Mouse (Mus musculus) forebrain, embryonic 13.5 days (tissue): ENCODE results near the gene Arfgap2. TPM values are rescaled to one million over a fixed set of nuclear protein-coding genes. Genes with fewer than 3 reads are reported as not detected.
A peak's percentile ranks its signal among the peaks of the same experiment; 100 is the strongest.
"Not testable (repeated sequence)": the region's sequence is repeated elsewhere in the genome, so short reads cannot be mapped to it uniquely, and the experiment has no call there.

Experiments used
- ATAC-seq: fragments of 200-750 bp; cut with Nextera tagmentation; 2 replicates; pipeline ENCODE4 v1.8.0; 2017
- H3K27ac ChIP-seq: fragments of 300-500 bp; sonication (generic); 2 replicates; pipeline ENCODE4 v1.5.1; 2015; ENCODE audit warnings: inconsistent platforms, mild to moderate bottlenecking, moderate library complexity
- H3K27me3 ChIP-seq: fragments of 300-500 bp; sonication (generic); 2 replicates; pipeline ENCODE4 v1.6.1; 2015; ENCODE audit warnings: mild to moderate bottlenecking, inconsistent platforms
- H3K36me3 ChIP-seq: fragments of 300-500 bp; sonication (generic); 2 replicates; pipeline ENCODE4 v1.6.1; 2015; ENCODE audit warnings: mild to moderate bottlenecking, inconsistent platforms; ENCODE audit not compliant: poor library complexity, severe bottlenecking
- H3K4me1 ChIP-seq: fragments of 300-500 bp; sonication (generic); 2 replicates; pipeline ENCODE4 v1.6.1; 2015; ENCODE audit warnings: inconsistent platforms
- H3K4me2 ChIP-seq: fragments of 300-500 bp; sonication (generic); 2 replicates; pipeline ENCODE4 v1.6.1; 2015; ENCODE audit warnings: inconsistent platforms, mild to moderate bottlenecking, moderate library complexity
- H3K4me3 ChIP-seq: fragments of 300-500 bp; sonication (generic); 2 replicates; pipeline ENCODE4 v1.5.1; 2015; ENCODE audit warnings: mild to moderate bottlenecking, inconsistent platforms
- H3K9ac ChIP-seq: fragments of 300-500 bp; sonication (generic); 2 replicates; pipeline ENCODE4 v1.6.1; 2015; ENCODE audit warnings: mild to moderate bottlenecking, inconsistent platforms
- H3K9me3 ChIP-seq: fragments of 300-500 bp; sonication (generic); replicated peaks from 2 replicates; pipeline ENCODE4 v1.6.1; 2016; ENCODE audit warnings: inconsistent platforms
- WGBS: fragments of 180-500 bp; shearing (Covaris S2); methylation state at CpG from one replicate; pipeline ENCODE4 v1.1.7; 2015; 5-methylcytosine and 5-hydroxymethylcytosine counted together
- polyA plus RNA-seq: library from polyadenylated mRNA; unstranded; fragments of >200 nt; fragmentation: Nextera tagmentation; extraction: Ambion mirVana; gene quantifications from 2 replicates; pipeline ENCODE4 v1.2.1, GENCODE M21; 2015

Gene Arfgap2
- 78.4 and 84.3 TPM in 2 replicates for polyA plus RNA-seq

DNA sequence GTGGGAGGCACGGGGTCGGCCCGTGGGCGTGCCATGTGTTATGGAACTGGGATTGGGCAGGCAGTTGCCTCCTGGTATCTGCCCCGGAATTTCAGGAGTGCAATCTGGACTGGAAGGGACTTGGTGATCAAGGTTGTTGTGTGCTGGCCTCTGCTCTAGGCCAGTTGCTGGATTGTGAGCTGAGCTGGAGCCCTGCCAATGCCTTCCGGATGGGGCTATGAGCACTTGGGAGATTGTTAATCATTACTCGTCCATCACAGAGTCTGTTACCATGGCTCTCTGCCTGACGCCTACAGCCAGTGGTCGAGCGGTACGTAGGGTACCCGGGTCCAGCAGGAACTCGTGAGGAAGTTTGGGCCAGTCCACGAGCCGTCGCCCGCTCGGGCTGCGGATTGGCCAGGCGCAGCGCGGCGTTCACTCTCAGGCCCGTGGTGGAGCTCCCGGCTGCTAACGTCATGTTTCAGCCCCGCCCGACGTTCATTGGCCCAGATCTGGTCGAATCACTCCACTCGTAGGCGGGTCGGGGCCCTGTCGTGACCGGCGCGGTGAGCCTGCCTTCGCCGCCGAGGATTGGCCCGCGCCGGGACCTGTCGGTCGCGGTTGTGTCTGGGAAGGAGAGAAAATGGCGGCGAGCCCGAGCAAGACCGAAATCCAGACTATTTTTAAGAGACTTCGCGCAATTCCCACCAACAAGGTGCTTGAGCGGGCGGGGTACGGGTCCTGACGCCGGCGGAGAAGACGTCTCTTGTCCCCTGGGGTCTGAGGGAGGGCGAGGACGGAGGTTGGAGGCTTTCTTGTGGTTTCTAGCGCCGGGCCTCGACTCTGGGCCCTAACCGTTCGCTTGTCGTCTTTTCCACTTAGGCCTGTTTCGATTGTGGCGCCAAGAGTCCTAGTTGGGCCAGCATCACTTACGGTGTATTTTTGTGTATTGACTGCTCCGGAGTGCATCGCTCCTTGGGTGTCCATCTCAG is at the start of gene Arfgap2:
Gene Arfgap2 (plus strand): TSS at position 264 of the 971 bp plus-strand sequence.
- Histone ChIP-seq H3K27me3 (no peaks in the 10 kb centered on the region), H3K4me1 (peaks cover 20% of the 10 kb centered on the region), H3K9me3 (no peaks in the 10 kb centered on the region), H3K9ac (peak within 1 kb of the TSS; percentile 91), H3K36me3 (peaks cover 59% of the 10 kb centered on the region), H3K4me2 (peak within 1 kb of the TSS; percentile 87), H3K27ac (peak within 1 kb of the TSS; percentile 77), H3K4me3 (peak within 1 kb of the TSS; percentile 88)
- ATAC-seq, result peak; percentile 99
- under 1% methylated on average over 72 of the region's 72 CpGs for WGBS

GRCm38 (mm10) chr2:91217032-91217431 is 47.7 kb upstream of the Arfgap2 start:
- no peaks in the 10 kb centered on the region for H3K9me3 ChIP-seq
- no peak overlapping the region for H3K9ac ChIP-seq
- H3K36me3 ChIP-seq, result peaks cover 49% of the 10 kb centered on the region
- no peaks in the 10 kb centered on the region for H3K27me3 ChIP-seq
- no peak overlapping the region for H3K4me2 ChIP-seq
- H3K27ac ChIP-seq, result no peak overlapping the region
- no peak for ATAC-seq
- WGBS, result 52% methylated on average over 4 of the region's 4 CpGs
- no peak overlapping the region for H3K4me3 ChIP-seq
- peaks cover 8% of the 10 kb centered on the region; the same call in 1 of the 2 replicates for H3K4me1 ChIP-seq

DNA sequence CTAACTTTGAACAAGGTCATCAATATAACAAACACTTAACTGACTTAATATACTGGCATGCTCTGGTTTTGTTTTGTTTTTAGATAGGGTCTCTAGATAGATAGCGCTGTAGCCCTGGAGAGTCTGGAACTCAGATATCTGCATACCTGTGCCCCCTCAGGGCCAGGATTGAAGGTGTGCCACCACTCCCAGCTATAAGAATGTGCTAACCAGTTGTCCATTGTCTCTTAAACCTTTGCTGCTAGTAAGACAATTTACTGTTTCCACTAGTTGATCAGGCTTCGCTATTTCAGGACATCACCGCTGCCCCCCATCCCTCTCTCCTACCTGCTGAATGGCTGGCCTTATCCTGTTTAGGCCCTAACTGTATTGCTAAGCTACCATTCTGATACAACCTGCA is 44.3 kb upstream of the Arfgap2 start:
- H3K27me3 ChIP-seq, result no peaks in the 10 kb centered on the region
- H3K27ac ChIP-seq, result no peak overlapping the region
- peaks cover 18% of the 10 kb centered on the region for H3K36me3 ChIP-seq
- no peak overlapping the region for H3K4me2 ChIP-seq
- no peak overlapping the region for H3K9ac ChIP-seq
- WGBS, result 95% methylated on average over 3 of the region's 3 CpGs
- no peak overlapping the region for H3K4me3 ChIP-seq
- peaks cover 8% of the 10 kb centered on the region; the same call in 1 of the 2 replicates for H3K4me1 ChIP-seq
- ATAC-seq, result no peak
- H3K9me3 ChIP-seq, result no peaks in the 10 kb centered on the region

DNA sequence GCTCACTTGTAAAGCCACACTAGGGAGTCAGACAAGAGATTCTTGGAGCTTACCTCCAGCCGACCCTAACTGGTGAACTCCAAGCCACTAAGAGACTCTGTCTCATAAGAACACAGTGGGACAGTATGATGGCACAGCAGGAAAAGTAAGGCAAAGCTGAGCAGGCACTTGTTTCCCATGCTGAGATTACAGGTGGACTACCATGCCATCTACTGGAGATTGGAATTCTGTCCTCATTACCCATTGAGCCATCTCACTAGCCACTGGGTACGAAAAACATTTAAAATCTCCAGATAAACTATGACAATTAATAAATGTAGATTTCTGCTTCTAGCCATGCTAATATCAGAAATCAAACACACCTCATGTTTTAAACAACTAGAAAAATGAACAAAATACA is 41.2 kb upstream of the Arfgap2 start:
- H3K9me3 ChIP-seq, result no peaks in the 10 kb centered on the region
- no peak overlapping the region for H3K9ac ChIP-seq
- ATAC-seq, result no peak
- no peaks in the 10 kb centered on the region for H3K36me3 ChIP-seq
- no peaks in the 10 kb centered on the region for H3K4me1 ChIP-seq
- H3K27ac ChIP-seq, result no peak overlapping the region
- no peak overlapping the region for H3K4me3 ChIP-seq
- 82% methylated on average over 2 of the region's 2 CpGs for WGBS
- no peaks in the 10 kb centered on the region for H3K27me3 ChIP-seq
- no peak overlapping the region for H3K4me2 ChIP-seq

DNA sequence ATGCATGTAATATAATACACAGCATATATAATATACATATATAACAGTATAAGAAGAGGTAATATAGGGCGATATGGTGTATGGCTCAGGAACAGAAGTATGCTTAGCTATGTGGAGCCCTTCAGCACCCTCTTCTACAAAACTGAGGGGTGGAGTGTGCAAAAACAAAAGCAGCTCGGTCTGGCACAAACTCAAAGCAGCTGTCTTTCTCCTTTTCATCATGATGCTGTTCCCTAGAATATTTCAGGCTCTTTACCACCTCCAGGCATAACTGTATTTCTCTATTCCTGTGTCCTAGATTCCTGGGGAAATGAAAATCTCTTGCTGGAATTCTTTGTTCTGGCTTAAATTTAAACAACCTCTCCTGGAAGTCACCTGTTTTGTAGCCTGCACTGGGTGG is 35.0 kb upstream of the Arfgap2 start:
- ATAC-seq, result no peak
- WGBS, result 83% methylated on average over 2 of the region's 2 CpGs
- Histone ChIP-seq H3K4me2 (no peak overlapping the region), H3K27ac (no peak overlapping the region), H3K36me3 (0 out of 2 replicates have a peak, but pooled peaks cover 6% of the 10 kb centered on the region), H3K9me3 (no peaks in the 10 kb centered on the region), H3K4me3 (no peak overlapping the region), H3K27me3 (no peaks in the 10 kb centered on the region), H3K9ac (no peak overlapping the region), H3K4me1 (no peaks in the 10 kb centered on the region)

DNA sequence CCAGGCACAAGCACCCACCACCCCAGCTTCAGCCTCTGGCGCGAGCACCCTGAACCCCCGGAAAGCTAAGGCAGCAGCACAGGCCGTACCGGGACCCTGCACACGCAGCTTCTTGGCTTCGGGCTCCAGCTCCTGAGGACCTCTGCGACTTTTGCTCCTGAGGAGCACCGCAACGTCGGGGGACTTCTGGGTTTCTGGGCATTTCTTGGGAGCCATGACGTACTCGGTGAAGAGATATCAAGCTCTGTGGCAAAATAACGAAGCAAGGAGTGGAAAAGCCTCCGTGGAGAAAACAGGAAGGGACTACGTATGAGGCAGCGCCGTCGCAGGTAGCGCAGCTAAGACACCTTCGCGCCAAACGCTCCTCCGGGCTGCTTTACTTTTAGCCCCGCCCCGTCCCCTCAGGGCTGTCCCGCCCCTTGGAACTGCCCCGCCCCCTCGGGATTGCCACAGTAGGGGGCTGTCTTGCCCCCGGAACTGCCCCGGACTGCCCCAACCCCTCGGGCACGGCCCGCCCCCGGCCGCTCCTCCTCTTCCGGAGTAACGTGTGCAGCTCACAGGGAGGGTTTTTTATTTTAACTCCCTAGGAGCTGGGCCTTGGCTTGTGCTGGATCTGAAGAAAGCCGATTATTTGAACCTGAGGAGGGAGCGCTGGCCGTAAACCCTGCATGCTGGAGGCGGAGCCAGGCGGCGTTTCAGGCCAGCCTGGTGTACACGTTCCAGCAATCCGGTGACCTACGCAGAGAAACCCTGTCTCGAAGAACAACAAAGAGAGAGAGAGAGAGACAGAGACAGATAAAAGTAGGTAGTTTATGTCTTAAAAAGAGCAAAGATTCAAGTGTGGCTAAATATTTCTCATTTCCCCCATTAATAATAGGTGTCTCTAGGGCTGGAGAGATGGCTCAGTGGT is 27.9 kb upstream of the Arfgap2 start, which contains the start of gene Ddb2:
Gene Ddb2 (minus strand): TSS at position 382 of the 910 bp plus-strand sequence.
- Histone ChIP-seq H3K4me2 (peak within 1 kb of the TSS; percentile 76), H3K36me3 (0 out of 2 replicates have a peak, but pooled peaks cover 6% of the 10 kb centered on the region), H3K4me3 (peak within 1 kb of the TSS; percentile 55), H3K9ac (peak within 1 kb of the TSS; percentile 70), H3K9me3 (no peaks in the 10 kb centered on the region), H3K4me1 (peaks cover 9% of the 10 kb centered on the region; the same call in 1 of the 2 replicates), H3K27ac (peak within 1 kb of the TSS; percentile 90), H3K27me3 (no peaks in the 10 kb centered on the region)
- WGBS, result 0% methylated on average over 48 of the region's 48 CpGs
- peak; percentile 99 for ATAC-seq

DNA sequence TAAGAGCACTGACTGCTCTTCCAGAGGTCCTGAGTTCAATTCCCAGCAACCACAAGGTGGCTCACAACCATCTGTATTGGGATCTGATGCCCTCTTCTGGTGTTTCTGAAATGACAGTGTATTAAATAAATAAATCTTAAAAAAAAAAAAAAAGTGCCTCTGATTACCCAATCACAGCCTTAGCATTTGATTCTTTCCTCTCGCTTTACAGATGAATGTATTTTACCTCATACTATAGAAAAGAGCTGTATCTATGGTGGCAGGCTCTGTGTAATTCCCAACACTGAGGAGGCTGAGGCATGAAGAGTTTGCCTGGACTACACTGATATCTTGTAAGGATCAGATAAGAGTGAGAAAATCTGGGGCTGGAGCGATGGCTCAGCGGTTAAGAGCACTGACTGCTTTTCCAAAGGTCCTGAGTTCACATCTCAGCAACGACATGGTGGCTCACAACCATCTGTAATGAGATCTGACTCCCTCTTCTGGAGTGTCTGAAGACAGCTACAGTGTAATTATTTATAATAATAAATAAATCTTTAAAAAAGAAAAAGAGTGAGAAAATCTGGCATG is 27.2 kb upstream of the Arfgap2 start:
- not testable (repeated sequence) for H3K4me1 ChIP-seq, H3K27me3 ChIP-seq, H3K9me3 ChIP-seq, H3K36me3 ChIP-seq
- Histone ChIP-seq H3K4me2 (peak overlapping the region; percentile 76), H3K9ac (peak overlapping the region; percentile 70; the same call in 1 of the 2 replicates), H3K27ac (peak overlapping the region; percentile 90), H3K4me3 (peak overlapping the region; percentile 55)
- peak; percentile 57 for ATAC-seq
- WGBS, result 27% methylated on average over 4 of the region's 4 CpGs

DNA sequence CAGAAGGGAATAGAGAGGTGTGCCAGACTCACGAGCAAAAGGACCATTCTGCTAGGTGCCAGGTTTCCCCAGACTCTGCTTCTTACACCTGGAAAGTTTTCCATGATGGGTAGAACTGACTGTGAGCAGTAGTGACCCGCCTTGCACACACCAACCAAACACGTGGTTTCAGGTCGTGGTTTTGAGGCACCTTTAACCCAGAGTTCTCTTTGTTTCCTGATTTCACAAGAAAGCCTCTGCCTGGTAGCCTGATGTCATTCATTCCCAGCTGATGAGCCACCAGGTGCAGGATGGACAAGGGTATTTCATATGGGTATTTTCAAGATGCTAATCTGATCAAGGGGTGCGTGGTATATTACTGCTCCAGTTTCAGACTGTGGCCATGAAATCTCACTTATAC is 22.2 kb upstream of the Arfgap2 start:
- Histone ChIP-seq H3K36me3 (no peaks in the 10 kb centered on the region), H3K27ac (no peak overlapping the region), H3K4me1 (peaks cover 9% of the 10 kb centered on the region), H3K27me3 (no peaks in the 10 kb centered on the region), H3K4me2 (no peak overlapping the region), H3K4me3 (no peak overlapping the region), H3K9me3 (no peaks in the 10 kb centered on the region), H3K9ac (no peak overlapping the region)
- 78% methylated on average over 5 of the region's 5 CpGs for WGBS
- no peak for ATAC-seq

DNA sequence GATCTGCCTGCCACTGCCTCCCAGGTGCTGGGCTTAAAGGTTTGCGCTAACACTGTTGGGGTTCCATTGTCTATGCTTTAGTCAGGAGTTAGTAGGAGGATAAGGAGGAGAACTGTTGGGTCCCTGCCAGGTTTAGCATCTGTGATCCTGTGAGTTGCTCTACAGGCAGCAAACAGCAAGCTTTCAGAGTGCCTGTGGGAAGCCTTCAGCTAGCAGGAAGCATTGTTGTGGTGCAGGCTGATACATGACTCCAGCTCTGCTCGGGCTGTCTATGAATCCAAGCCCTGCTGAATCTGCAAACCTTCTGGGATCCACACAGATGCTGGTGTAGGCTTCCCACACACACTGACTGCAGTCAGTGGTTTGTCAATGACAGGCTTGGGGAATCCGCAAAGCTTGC is 21.4 kb upstream of the Arfgap2 start:
- no peaks in the 10 kb centered on the region for H3K27me3 ChIP-seq

GRCm38 (mm10) chr2:91244557-91245228 is 20.1 kb upstream of the Arfgap2 start:
- Histone ChIP-seq H3K4me3 (no peak overlapping the region), H3K36me3 (no peaks in the 10 kb centered on the region), H3K27ac (no peak overlapping the region), H3K4me1 (peaks cover 4% of the 10 kb centered on the region), H3K9me3 (no peaks in the 10 kb centered on the region), H3K9ac (no peak overlapping the region), H3K4me2 (no peak overlapping the region), H3K27me3 (no peaks in the 10 kb centered on the region)
- WGBS, result 84% methylated on average over 5 of the region's 5 CpGs
- ATAC-seq, result no peak

More for the DNA sequence above, 21.4 kb upstream of the Arfgap2 start:
- H3K27ac ChIP-seq, result no peak overlapping the region
- WGBS, result 49% methylated on average over 3 of the region's 3 CpGs
- H3K4me1 ChIP-seq, result peaks cover 4% of the 10 kb centered on the region
- no peak for ATAC-seq
- no peaks in the 10 kb centered on the region for H3K9me3 ChIP-seq
- no peak overlapping the region for H3K9ac ChIP-seq
- H3K36me3 ChIP-seq, result no peaks in the 10 kb centered on the region
- no peak overlapping the region for H3K4me2 ChIP-seq
- no peak overlapping the region for H3K4me3 ChIP-seq

DNA sequence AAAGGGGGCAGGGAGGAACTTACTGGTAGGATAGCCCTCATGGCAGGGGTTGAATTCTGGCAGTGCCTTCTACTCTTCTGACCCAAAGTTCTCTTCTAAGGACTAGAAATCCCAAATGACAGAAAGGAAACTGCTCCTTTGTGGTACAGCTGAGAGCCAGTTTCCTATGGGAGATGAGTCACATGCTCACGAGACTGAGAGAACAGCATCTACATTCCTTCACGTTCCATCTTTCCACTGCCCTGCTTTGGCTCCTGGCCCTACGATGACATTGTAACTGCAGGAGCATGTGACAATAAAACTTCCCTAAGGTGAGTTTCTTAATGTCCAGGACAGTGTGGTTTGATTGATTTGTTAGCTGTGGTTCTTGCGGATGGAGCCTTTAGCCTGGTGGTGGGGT is 16.4 kb upstream of the Arfgap2 start:
- ATAC-seq, result no peak

More for the DNA sequence above, 16.4 kb upstream of the Arfgap2 start:
- H3K4me2 ChIP-seq, result no peak overlapping the region
- no peaks in the 10 kb centered on the region for H3K9me3 ChIP-seq
- H3K9ac ChIP-seq, result no peak overlapping the region
- no peak overlapping the region for H3K4me3 ChIP-seq
- H3K36me3 ChIP-seq, result no peaks in the 10 kb centered on the region
- peaks cover 3% of the 10 kb centered on the region for H3K4me1 ChIP-seq
- no peak overlapping the region for H3K27ac ChIP-seq
- H3K27me3 ChIP-seq, result peaks cover 12% of the 10 kb centered on the region
- WGBS, result 87% methylated on average over 4 of the region's 4 CpGs
